Mouse (Mus musculus): ENCODE measurements around the gene Ntsr1. TPM values are rescaled to one million over a fixed set of nuclear protein-coding genes. Genes with fewer than 3 reads are reported as not detected.

Gene Ntsr1
- polyA plus RNA-seq, 1 experiment from 2014 or later: 0.04 TPM

DNA sequence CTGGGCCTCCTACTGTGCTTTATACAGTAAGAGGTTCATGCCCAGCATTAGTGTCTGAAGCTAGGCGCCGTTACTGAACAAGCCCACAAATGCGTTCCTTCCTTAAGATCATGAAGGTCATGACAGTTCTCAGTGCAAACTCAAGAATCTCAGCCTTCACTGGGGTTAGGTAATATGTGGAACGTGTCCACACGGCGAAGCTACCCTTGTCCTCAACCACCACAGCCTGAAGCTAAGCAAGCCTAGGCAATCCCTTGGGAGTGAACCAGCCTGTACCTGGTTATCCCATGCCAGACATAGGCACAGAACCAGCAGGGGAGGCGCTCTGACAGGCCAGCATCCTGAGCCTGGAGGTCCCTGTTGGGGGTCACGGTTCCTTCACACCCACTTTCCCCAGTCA lies 30.9 kb upstream of the Ntsr1 start:
- DNase-seq (ENCODE audit: low spot score, missing footprints) (no peak), ATAC-seq (ENCODE audit: low FRiP score) (no peak)
- WGBS: 88% methylated on average over 8 of the region's 8 CpGs
- Histone ChIP-seq H3K4me1 (ENCODE audit: control insufficient read depth, insufficient read depth, low read length) (no peaks in the 10 kb centered on the region), H3K36me3 (ENCODE audit: control insufficient read depth, insufficient read depth, low read length) (no peaks in the 10 kb centered on the region), H3K4me2 (no peak overlapping the region), H3K9me3 (ENCODE audit: control insufficient read depth, low read length) (no peaks in the 10 kb centered on the region), H3K9ac (ENCODE audit: low read length) (no peak overlapping the region), H3K4me3 (ENCODE audit: low read depth, low read length) (no peak overlapping the region), H3K27me3 (ENCODE audit: control insufficient read depth, insufficient read depth, low read length) (peaks cover 2% of the 10 kb centered on the region; the same call in 1 of the 2 replicates), H3K27ac (ENCODE audit: low read depth, low read length) (no peak overlapping the region)

DNA sequence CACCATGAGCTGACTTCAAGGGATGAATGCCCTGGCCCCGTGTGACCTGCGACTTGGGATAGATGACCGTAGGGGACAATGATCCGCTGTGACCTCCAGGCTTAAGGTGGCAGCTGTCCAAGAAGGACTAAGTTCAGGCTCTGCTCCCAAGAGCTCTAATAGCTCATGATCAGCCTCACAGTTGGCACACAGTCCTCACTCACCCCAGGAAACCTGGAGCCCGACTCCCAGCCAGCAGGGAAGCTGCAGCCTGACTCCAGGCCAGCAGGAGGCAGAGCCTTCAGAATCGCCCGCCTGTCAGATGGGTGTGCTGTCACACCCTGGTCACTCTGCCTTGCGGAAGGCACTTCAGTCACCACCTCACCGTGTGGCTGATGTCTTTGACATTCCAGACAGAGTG lies 30.0 kb upstream of the Ntsr1 start:
- H3K9me3 ChIP-seq (ENCODE audit: control insufficient read depth, low read length): no peaks in the 10 kb centered on the region
- no peak overlapping the region for H3K4me2 ChIP-seq
- no peaks in the 10 kb centered on the region for H3K36me3 ChIP-seq (ENCODE audit: control insufficient read depth, insufficient read depth, low read length)
- H3K4me3 ChIP-seq (ENCODE audit: low read depth, low read length): no peak overlapping the region
- no peaks in the 10 kb centered on the region for H3K4me1 ChIP-seq (ENCODE audit: control insufficient read depth, insufficient read depth, low read length)
- 69% methylated on average over 9 of the region's 9 CpGs for WGBS
- H3K9ac ChIP-seq (ENCODE audit: low read length): no peak overlapping the region
- H3K27me3 ChIP-seq (ENCODE audit: control insufficient read depth, insufficient read depth, low read length): peaks cover 2% of the 10 kb centered on the region; the same call in 1 of the 2 replicates
- DNase-seq (ENCODE audit: low spot score, missing footprints) (no peak), ATAC-seq (ENCODE audit: low FRiP score) (no peak)
- H3K27ac ChIP-seq (ENCODE audit: low read depth, low read length): no peak overlapping the region

DNA sequence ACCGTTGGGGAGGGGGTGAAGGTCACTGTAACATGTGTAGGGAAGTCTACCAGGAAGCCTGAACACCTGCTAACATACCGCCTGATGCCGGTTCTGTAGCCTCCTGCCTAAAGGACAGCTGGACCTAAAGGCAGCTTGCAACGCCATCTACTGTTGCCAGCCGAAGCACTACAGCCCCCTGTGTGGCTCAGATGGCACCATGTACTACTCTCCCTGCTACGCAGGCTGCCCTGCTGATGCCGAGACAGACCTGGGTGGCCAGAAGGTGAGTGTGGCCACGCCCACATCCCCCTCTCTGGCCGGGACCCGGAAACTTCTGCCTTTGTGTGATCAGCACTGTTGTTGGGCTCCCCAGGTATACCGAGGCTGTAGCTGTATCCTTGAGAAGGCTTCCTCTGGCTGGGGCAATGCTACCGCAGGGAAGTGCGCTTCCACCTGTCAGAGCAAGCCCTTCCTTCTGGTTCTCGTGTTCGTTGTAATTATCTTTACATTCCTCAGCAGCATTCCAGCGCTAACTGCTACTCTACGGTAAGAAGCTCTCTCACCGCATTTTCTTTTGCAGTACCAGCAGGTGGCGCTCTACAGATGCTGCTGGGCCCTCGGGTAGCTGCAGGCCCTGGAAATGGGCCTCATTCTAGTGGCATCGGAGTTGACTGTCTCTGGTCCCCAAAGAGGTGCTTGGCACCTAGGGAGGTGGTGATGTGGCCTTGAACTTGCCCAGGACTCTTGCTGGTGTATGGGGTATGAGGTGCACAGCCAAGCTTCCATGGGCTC lies 27.3 kb upstream of the Ntsr1 start:
- Histone ChIP-seq H3K9ac (ENCODE audit: low read length) (no peak overlapping the region), H3K4me3 (ENCODE audit: low read depth, low read length) (no peak overlapping the region), H3K4me2 (0 out of 2 replicates have a peak overlapping the region, but pooled peaks have one; percentile 4)

DNA sequence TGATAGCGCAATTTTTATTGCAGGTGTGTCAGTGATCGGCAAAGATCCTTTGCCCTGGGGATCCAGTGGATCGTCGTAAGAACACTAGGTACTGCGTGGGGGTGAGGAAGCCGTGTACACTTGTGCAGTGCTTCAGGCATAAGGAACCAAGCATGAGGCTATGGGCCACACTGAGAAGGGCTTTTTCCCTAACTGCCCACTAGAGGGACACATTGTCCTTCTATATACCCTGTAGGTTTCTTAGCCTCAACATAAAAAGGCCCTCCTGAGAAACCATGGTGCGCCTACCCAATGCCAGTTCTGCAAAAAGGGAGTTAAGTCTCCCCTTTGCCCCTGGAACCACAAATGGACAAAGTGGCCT lies 26.7 kb upstream of the Ntsr1 start:
- H3K27ac ChIP-seq (ENCODE audit: low read depth, low read length): no peak overlapping the region
- no peaks in the 10 kb centered on the region for H3K36me3 ChIP-seq (ENCODE audit: control insufficient read depth, insufficient read depth, low read length)
- no peaks in the 10 kb centered on the region for H3K9me3 ChIP-seq (ENCODE audit: control insufficient read depth, low read length)
- peaks cover 6% of the 10 kb centered on the region for H3K27me3 ChIP-seq (ENCODE audit: control insufficient read depth, insufficient read depth, low read length)
- peak; percentile 95 for DNase-seq (ENCODE audit: low spot score, missing footprints)
- no peak overlapping the region for H3K9ac ChIP-seq (ENCODE audit: low read length)
- 41% methylated on average over 7 of the region's 7 CpGs for WGBS
- ATAC-seq (ENCODE audit: low FRiP score): peak; percentile 78
- H3K4me1 ChIP-seq (ENCODE audit: control insufficient read depth, insufficient read depth, low read length): no peaks in the 10 kb centered on the region
- no peak overlapping the region for H3K4me2 ChIP-seq
- H3K4me3 ChIP-seq (ENCODE audit: low read depth, low read length): no peak overlapping the region

More for the DNA sequence above, 27.3 kb upstream of the Ntsr1 start:
- ATAC-seq (ENCODE audit: low FRiP score) (peak; percentile 25; the same call in 1 of the 2 replicates), DNase-seq (ENCODE audit: low spot score, missing footprints) (peak; percentile 92)
- Histone ChIP-seq H3K4me1 (ENCODE audit: control insufficient read depth, insufficient read depth, low read length) (no peaks in the 10 kb centered on the region), H3K27me3 (ENCODE audit: control insufficient read depth, insufficient read depth, low read length) (peaks cover 4% of the 10 kb centered on the region; the same call in 1 of the 2 replicates), H3K27ac (ENCODE audit: low read depth, low read length) (no peak overlapping the region), H3K36me3 (ENCODE audit: control insufficient read depth, insufficient read depth, low read length) (no peaks in the 10 kb centered on the region), H3K9me3 (ENCODE audit: control insufficient read depth, low read length) (no peaks in the 10 kb centered on the region)
- 5% methylated on average over 21 of the region's 21 CpGs for WGBS

DNA sequence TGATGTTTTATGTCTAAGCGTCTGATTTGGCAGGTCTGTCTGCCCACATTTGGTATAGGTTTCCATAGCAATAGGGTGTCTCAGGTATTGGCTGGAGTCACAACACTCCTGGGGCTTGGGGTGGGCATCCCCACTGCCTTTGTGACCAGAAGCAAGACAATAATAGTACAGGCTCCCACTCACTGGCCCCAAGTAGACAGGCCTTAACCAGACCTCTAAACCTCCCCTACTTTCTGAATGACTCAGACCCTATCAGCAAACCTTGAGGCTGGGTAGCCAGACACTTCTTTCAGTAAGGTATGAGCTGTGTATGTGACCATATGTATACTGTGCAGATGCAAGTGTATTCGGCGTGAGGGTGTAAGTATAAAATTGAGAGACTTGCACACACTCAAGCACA lies 24.9 kb upstream of the Ntsr1 start:
- ATAC-seq (ENCODE audit: low FRiP score): no peak

DNA sequence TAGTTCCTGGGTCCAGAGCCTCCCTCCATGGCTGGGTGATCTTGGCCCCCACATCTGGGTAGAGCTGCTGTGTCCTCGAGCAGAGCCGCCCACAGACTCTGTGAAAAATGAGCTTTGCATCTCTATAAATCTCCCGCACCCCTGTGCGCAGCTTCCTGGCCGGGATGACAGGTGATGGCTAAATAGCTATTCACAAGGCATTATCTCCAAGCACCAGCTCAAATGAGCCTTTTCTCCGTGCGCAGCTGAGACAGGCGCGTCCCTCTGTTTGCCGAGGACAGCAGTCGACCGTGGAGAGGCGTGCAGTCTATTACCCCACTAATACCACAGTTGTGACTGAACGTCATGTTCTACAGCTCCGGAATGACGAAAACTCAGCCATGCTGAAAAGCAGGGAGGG lies 17.5 kb upstream of the Ntsr1 start:
- no peak overlapping the region for H3K9ac ChIP-seq (ENCODE audit: low read length)
- peak overlapping the region; percentile 12 for H3K4me2 ChIP-seq
- no peaks in the 10 kb centered on the region for H3K9me3 ChIP-seq (ENCODE audit: control insufficient read depth, low read length)
- no peak overlapping the region for H3K4me3 ChIP-seq (ENCODE audit: low read depth, low read length)
- H3K27ac ChIP-seq (ENCODE audit: low read depth, low read length): no peak overlapping the region
- WGBS: 4% methylated on average over 16 of the region's 16 CpGs
- H3K27me3 ChIP-seq (ENCODE audit: control insufficient read depth, insufficient read depth, low read length): peaks cover 34% of the 10 kb centered on the region
- peaks cover 22% of the 10 kb centered on the region for H3K4me1 ChIP-seq (ENCODE audit: control insufficient read depth, insufficient read depth, low read length)
- H3K36me3 ChIP-seq (ENCODE audit: control insufficient read depth, insufficient read depth, low read length): no peaks in the 10 kb centered on the region
- ATAC-seq (ENCODE audit: low FRiP score): peak; percentile 84
- peak; percentile 89 for DNase-seq (ENCODE audit: low spot score, missing footprints)

More for the DNA sequence above, 24.9 kb upstream of the Ntsr1 start:
- Histone ChIP-seq H3K4me3 (ENCODE audit: low read depth, low read length) (no peak overlapping the region), H3K36me3 (ENCODE audit: control insufficient read depth, insufficient read depth, low read length) (no peaks in the 10 kb centered on the region), H3K4me2 (no peak overlapping the region), H3K4me1 (ENCODE audit: control insufficient read depth, insufficient read depth, low read length) (no peaks in the 10 kb centered on the region), H3K9ac (ENCODE audit: low read length) (no peak overlapping the region), H3K27ac (ENCODE audit: low read depth, low read length) (no peak overlapping the region), H3K9me3 (ENCODE audit: control insufficient read depth, low read length) (no peaks in the 10 kb centered on the region), H3K27me3 (ENCODE audit: control insufficient read depth, insufficient read depth, low read length) (peaks cover 9% of the 10 kb centered on the region)
- no peak for DNase-seq (ENCODE audit: low spot score, missing footprints)
- 94% methylated on average over 3 of the region's 3 CpGs for WGBS

DNA sequence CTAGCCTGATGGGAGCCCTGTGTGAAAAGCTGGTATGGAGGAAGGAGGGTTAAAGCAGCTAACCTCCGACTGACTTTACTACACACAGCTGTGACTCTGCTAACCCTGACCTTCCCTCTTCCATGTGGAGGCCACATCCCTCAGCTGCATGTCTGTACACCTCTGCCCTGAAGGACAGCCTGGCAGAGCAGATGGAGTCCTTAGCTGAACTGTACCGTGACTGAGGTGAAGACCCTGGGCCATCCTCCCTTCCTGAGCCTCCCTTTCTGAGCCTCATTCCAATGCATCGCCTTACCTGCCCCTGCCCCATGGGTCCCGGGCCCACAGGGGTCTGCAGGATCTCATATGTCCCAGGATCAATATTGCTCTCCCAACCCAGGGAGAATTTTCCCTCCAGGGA lies 14.9 kb upstream of the Ntsr1 start:
- DNase-seq (ENCODE audit: low spot score, missing footprints) (no peak), ATAC-seq (ENCODE audit: low FRiP score) (no peak)
- H3K27ac ChIP-seq (ENCODE audit: low read depth, low read length): no peak overlapping the region
- no peaks in the 10 kb centered on the region for H3K9me3 ChIP-seq (ENCODE audit: control insufficient read depth, low read length)
- no peak overlapping the region for H3K4me3 ChIP-seq (ENCODE audit: low read depth, low read length)
- H3K4me2 ChIP-seq: no peak overlapping the region
- H3K27me3 ChIP-seq (ENCODE audit: control insufficient read depth, insufficient read depth, low read length): peaks cover 29% of the 10 kb centered on the region
- no peak overlapping the region; the same call in 1 of the 2 replicates for H3K9ac ChIP-seq (ENCODE audit: low read length)
- no peaks in the 10 kb centered on the region for H3K36me3 ChIP-seq (ENCODE audit: control insufficient read depth, insufficient read depth, low read length)
- H3K4me1 ChIP-seq (ENCODE audit: control insufficient read depth, insufficient read depth, low read length): peaks cover 36% of the 10 kb centered on the region
- WGBS: 60% methylated on average over 4 of the region's 4 CpGs

DNA sequence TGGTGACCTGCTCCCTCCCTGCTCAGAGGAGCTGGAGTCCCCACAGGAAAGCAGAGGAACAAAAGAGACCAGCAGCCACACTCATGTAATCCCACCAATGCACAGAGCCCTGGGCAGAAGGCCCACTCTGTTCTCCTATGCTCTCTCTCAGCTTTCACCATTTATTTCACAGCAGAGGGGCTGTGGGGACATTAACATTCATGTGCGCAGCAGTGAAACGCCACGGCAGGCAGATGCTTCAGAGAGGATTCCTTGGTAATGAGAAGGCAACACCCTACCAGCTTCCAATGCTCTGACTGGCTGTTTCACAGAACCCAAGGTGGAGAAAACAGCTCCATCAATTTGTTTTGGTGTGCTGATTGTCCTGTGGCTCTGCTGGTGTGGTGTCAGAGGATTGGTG lies 14.5 kb upstream of the Ntsr1 start:
- Histone ChIP-seq H3K27ac (ENCODE audit: low read depth, low read length) (no peak overlapping the region), H3K9me3 (ENCODE audit: control insufficient read depth, low read length) (no peaks in the 10 kb centered on the region), H3K9ac (ENCODE audit: low read length) (peak overlapping the region; percentile 9; the same call in 1 of the 2 replicates), H3K4me2 (no peak overlapping the region), H3K36me3 (ENCODE audit: control insufficient read depth, insufficient read depth, low read length) (no peaks in the 10 kb centered on the region), H3K27me3 (ENCODE audit: control insufficient read depth, insufficient read depth, low read length) (peaks cover 26% of the 10 kb centered on the region), H3K4me1 (ENCODE audit: control insufficient read depth, insufficient read depth, low read length) (peaks cover 36% of the 10 kb centered on the region), H3K4me3 (ENCODE audit: low read depth, low read length) (no peak overlapping the region)
- 25% methylated on average over 3 of the region's 3 CpGs for WGBS
- ATAC-seq (ENCODE audit: low FRiP score) (no peak), DNase-seq (ENCODE audit: low spot score, missing footprints) (peak; percentile 86)

DNA sequence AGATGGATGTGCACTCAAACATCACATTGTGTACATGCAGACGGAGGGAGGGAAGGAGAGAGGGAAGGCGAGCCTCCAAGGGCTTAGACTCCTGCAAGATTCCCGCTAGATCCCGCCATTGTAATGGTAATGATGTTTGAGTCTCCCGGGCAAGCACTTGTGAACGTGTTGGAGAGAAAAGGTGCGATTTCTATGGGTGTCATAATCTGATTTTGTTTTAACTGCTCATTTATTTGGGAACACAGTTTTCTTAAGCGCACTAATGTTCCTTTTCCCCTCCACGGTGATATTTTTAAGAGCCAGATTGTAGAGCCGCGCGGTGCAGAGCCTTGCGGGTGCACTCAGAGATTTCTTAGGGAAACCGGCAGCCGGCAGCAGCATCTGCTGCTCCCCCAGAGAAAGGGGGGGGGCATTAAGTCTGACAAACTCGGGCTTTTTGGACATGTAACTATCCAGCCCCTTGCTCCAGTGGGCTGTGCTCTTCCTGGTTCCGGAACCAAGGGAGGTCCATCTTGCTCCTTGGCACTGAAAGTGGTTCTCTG lies 11.5 kb upstream of the Ntsr1 start:
- H3K4me2 ChIP-seq: peak overlapping the region; percentile 52
- peak; percentile 75 for ATAC-seq (ENCODE audit: low FRiP score)
- H3K9me3 ChIP-seq (ENCODE audit: control insufficient read depth, low read length): no peaks in the 10 kb centered on the region
- H3K27ac ChIP-seq (ENCODE audit: low read depth, low read length): peak overlapping the region; percentile 52; the same call in 1 of the 2 replicates
- peak overlapping the region; percentile 61 for H3K9ac ChIP-seq (ENCODE audit: low read length)
- H3K4me1 ChIP-seq (ENCODE audit: control insufficient read depth, insufficient read depth, low read length): peaks cover 20% of the 10 kb centered on the region
- peak; percentile 94 for DNase-seq (ENCODE audit: low spot score, missing footprints)
- peak overlapping the region; percentile 25 for H3K4me3 ChIP-seq (ENCODE audit: low read depth, low read length)
- WGBS: 4% methylated on average over 17 of the region's 17 CpGs
- H3K27me3 ChIP-seq (ENCODE audit: control insufficient read depth, insufficient read depth, low read length): peaks cover 25% of the 10 kb centered on the region
- H3K36me3 ChIP-seq (ENCODE audit: control insufficient read depth, insufficient read depth, low read length): no peaks in the 10 kb centered on the region

Measured in midbrain, embryonic 11.5 days (tissue).